Mouse (Mus musculus): ENCODE measurements around the gene Unc5c. TPM values are rescaled to one million over a fixed set of nuclear protein-coding genes. Genes with fewer than 3 reads are reported as not detected.

Gene Unc5c
- total RNA-seq, 1 experiment from 2014 or later = 2.8 TPM

GRCm38 (mm10) chr3:141850141-141850540 lies 385.1 kb downstream of the Unc5c start:
- ATAC-seq (replicated peaks; ENCODE audit: insufficient number of reproducible peaks, low FRiP score, low TSS enrichment, poor library complexity, severe bottlenecking) = no peak

GRCm38 (mm10) chr3:141854339-141854738 lies 389.3 kb downstream of the Unc5c start:
- ATAC-seq (replicated peaks; ENCODE audit: insufficient number of reproducible peaks, low FRiP score, low TSS enrichment, poor library complexity, severe bottlenecking) = no peak

- ATAC-seq (replicated peaks; ENCODE audit: insufficient number of reproducible peaks, low FRiP score, low TSS enrichment, poor library complexity, severe bottlenecking) = no peak
These were observed 392.1 kb downstream of the Unc5c start for GRCm38 (mm10) chr3:141857123-141857522.

GRCm38 (mm10) chr3:141862816-141863461 lies 397.9 kb downstream of the Unc5c start:
- no peak for ATAC-seq (replicated peaks; ENCODE audit: insufficient number of reproducible peaks, low FRiP score, low TSS enrichment, poor library complexity, severe bottlenecking)

GRCm38 (mm10) chr3:141871805-141872204 lies 406.8 kb downstream of the Unc5c start:
- ATAC-seq (replicated peaks; ENCODE audit: insufficient number of reproducible peaks, low FRiP score, low TSS enrichment, poor library complexity, severe bottlenecking) = no peak

- ATAC-seq (replicated peaks; ENCODE audit: insufficient number of reproducible peaks, low FRiP score, low TSS enrichment, poor library complexity, severe bottlenecking) = no peak
These were observed 407.5 kb downstream of the Unc5c start for GRCm38 (mm10) chr3:141872337-141873042.

GRCm38 (mm10) chr3:141882496-141882895 lies 417.5 kb downstream of the Unc5c start:
- no peak for ATAC-seq (replicated peaks; ENCODE audit: insufficient number of reproducible peaks, low FRiP score, low TSS enrichment, poor library complexity, severe bottlenecking)

GRCm38 (mm10) chr3:141884190-141884589 lies 419.2 kb downstream of the Unc5c start:
- ATAC-seq (replicated peaks; ENCODE audit: insufficient number of reproducible peaks, low FRiP score, low TSS enrichment, poor library complexity, severe bottlenecking) = no peak
